Mouse (Mus musculus) lung, embryonic 16.5 days (tissue): Measurements from ENCODE around the gene Degs2. TPM values are rescaled to one million over a fixed set of nuclear protein-coding genes. Genes with fewer than 3 reads are reported as not detected.

ENCODE experiments used
- ATAC-seq: fragments of 200-750 bp; cut with Nextera tagmentation; 2 replicates; pipeline ENCODE4 v1.8.0; 2017; ENCODE audit warnings: low read depth, mild to moderate bottlenecking, moderate library complexity
- H3K27ac ChIP-seq: fragments of 300-500 bp; sonication (generic); 2 replicates; pipeline ENCODE4 v1.5.1; 2014; ENCODE audit warnings: mild to moderate bottlenecking, control low read depth, low read length
- H3K27me3 ChIP-seq: fragments of 300-500 bp; sonication (generic); 2 replicates; pipeline ENCODE4 v1.6.1; 2014; ENCODE audit warnings: low read depth, low read length, mixed read lengths; ENCODE audit not compliant: control insufficient read depth, insufficient read depth
- H3K36me3 ChIP-seq: fragments of 300-500 bp; sonication (generic); 2 replicates; pipeline ENCODE4 v1.6.1; 2014; ENCODE audit warnings: low read length; ENCODE audit not compliant: control insufficient read depth, insufficient read depth
- H3K4me1 ChIP-seq: fragments of 300-500 bp; sonication (generic); replicated peaks from 2 replicates; pipeline ENCODE4 v1.6.1; 2014; ENCODE audit warnings: low read length, mixed read lengths; ENCODE audit not compliant: control insufficient read depth, insufficient read depth
- H3K4me2 ChIP-seq: fragments of 300-500 bp; sonication (generic); 2 replicates; pipeline ENCODE4 v1.6.1; 2014; ENCODE audit warnings: low read depth, low read length, control low read depth
- H3K4me3 ChIP-seq: fragments of 300-500 bp; sonication (generic); 2 replicates; pipeline ENCODE4 v1.5.1; 2014; ENCODE audit warnings: mild to moderate bottlenecking, low read length, control low read depth
- H3K9ac ChIP-seq: fragments of 300-500 bp; sonication (generic); 2 replicates; pipeline ENCODE4 v1.6.1; 2014; ENCODE audit warnings: low read length, control low read depth
- H3K9me3 ChIP-seq: fragments of 300-500 bp; sonication (generic); 2 replicates; pipeline ENCODE4 v1.6.1; 2016; ENCODE audit warnings: low read length; ENCODE audit not compliant: control insufficient read depth
- WGBS: fragments of 180-500 bp; shearing (Covaris S2); extraction: QIAGEN DNeasy Blood & Tissue Kit; methylation state at CpG from one replicate; pipeline ENCODE4 v1.1.7; 2014; 5-methylcytosine and 5-hydroxymethylcytosine counted together
- polyA plus RNA-seq: library from polyadenylated mRNA; unstranded; fragments of >200 nt; fragmentation: Nextera tagmentation; extraction: Ambion mirVana; gene quantifications from 2 replicates; pipeline ENCODE4 v1.2.1, GENCODE M21; 2015

The Degs2 gene
- polyA plus RNA-seq, 1 experiment from 2014 or later: 1.1 TPM

- no peaks in the 10 kb centered on the region for H3K9me3 ChIP-seq
- H3K9ac ChIP-seq: no peak overlapping the region
- H3K4me2 ChIP-seq: no peak overlapping the region
- no peak for ATAC-seq
- H3K4me1 ChIP-seq: no peaks in the 10 kb centered on the region
- H3K27me3 ChIP-seq: no peaks in the 10 kb centered on the region
- H3K27ac ChIP-seq: no peak overlapping the region
- no peak overlapping the region for H3K4me3 ChIP-seq
- peaks cover 16% of the 10 kb centered on the region for H3K36me3 ChIP-seq
Observed at GRCm38 (mm10) chr12:108647784-108648183, 54.3 kb downstream of the Degs2 start.

- Histone ChIP-seq H3K27me3 (no peaks in the 10 kb centered on the region), H3K9ac (no peak overlapping the region), H3K27ac (no peak overlapping the region), H3K36me3 (peaks cover 11% of the 10 kb centered on the region), H3K4me2 (no peak overlapping the region), H3K4me1 (no peaks in the 10 kb centered on the region), H3K4me3 (no peak overlapping the region), H3K9me3 (no peaks in the 10 kb centered on the region)
- 96% methylated on average over 1 of the region's 1 CpGs for WGBS
- no peak for ATAC-seq
Observed at GRCm38 (mm10) chr12:108646234-108646633, 55.9 kb downstream of the Degs2 start.

GRCm38 (mm10) chr12:108642019-108642418, 60.1 kb downstream of the Degs2 start:
- 90% methylated on average over 3 of the region's 3 CpGs for WGBS
- Histone ChIP-seq H3K9ac (no peak overlapping the region), H3K27me3 (no peaks in the 10 kb centered on the region), H3K27ac (no peak overlapping the region), H3K36me3 (no peaks in the 10 kb centered on the region), H3K4me1 (no peaks in the 10 kb centered on the region), H3K4me3 (no peak overlapping the region), H3K4me2 (no peak overlapping the region), H3K9me3 (no peaks in the 10 kb centered on the region)
- ATAC-seq: no peak

GRCm38 (mm10) chr12:108639126-108639525, 63.0 kb downstream of the Degs2 start:
- Histone ChIP-seq H3K4me1 (no peaks in the 10 kb centered on the region), H3K9ac (no peak overlapping the region), H3K9me3 (no peaks in the 10 kb centered on the region), H3K27ac (no peak overlapping the region), H3K4me2 (no peak overlapping the region), H3K36me3 (no peaks in the 10 kb centered on the region), H3K4me3 (no peak overlapping the region), H3K27me3 (no peaks in the 10 kb centered on the region)
- no peak for ATAC-seq
- 76% methylated on average over 3 of the region's 3 CpGs for WGBS

GRCm38 (mm10) chr12:108637440-108637839, 64.7 kb downstream of the Degs2 start:
- Histone ChIP-seq H3K9ac (no peak overlapping the region), H3K4me1 (no peaks in the 10 kb centered on the region), H3K4me2 (no peak overlapping the region), H3K27me3 (no peaks in the 10 kb centered on the region), H3K4me3 (no peak overlapping the region), H3K9me3 (no peaks in the 10 kb centered on the region), H3K27ac (no peak overlapping the region), H3K36me3 (no peaks in the 10 kb centered on the region)
- 45% methylated on average over 5 of the region's 5 CpGs for WGBS
- no peak for ATAC-seq

GRCm38 (mm10) chr12:108635501-108635900, 66.6 kb downstream of the Degs2 start:
- peaks cover 12% of the 10 kb centered on the region for H3K4me1 ChIP-seq

GRCm38 (mm10) chr12:108634031-108634430, 68.1 kb downstream of the Degs2 start:
- H3K4me2 ChIP-seq: no peak overlapping the region
- no peak overlapping the region for H3K9ac ChIP-seq
- H3K9me3 ChIP-seq: no peaks in the 10 kb centered on the region
- H3K27me3 ChIP-seq: no peaks in the 10 kb centered on the region
- WGBS: 93% methylated on average over 1 of the region's 1 CpGs
- no peak overlapping the region for H3K27ac ChIP-seq
- peaks cover 12% of the 10 kb centered on the region for H3K4me1 ChIP-seq
- H3K4me3 ChIP-seq: no peak overlapping the region
- no peaks in the 10 kb centered on the region for H3K36me3 ChIP-seq
- ATAC-seq: no peak

More at GRCm38 (mm10) chr12:108635501-108635900, 66.6 kb downstream of the Degs2 start:
- Histone ChIP-seq H3K4me3 (no peak overlapping the region), H3K36me3 (no peaks in the 10 kb centered on the region), H3K4me2 (no peak overlapping the region), H3K9me3 (no peaks in the 10 kb centered on the region), H3K27ac (no peak overlapping the region), H3K9ac (no peak overlapping the region), H3K27me3 (no peaks in the 10 kb centered on the region)
- 83% methylated on average over 4 of the region's 4 CpGs for WGBS
- no peak for ATAC-seq

- Histone ChIP-seq H3K4me3 (no peak overlapping the region), H3K4me1 (peaks cover 16% of the 10 kb centered on the region), H3K9ac (no peak overlapping the region)
Observed at GRCm38 (mm10) chr12:108632501-108632900, 69.6 kb downstream of the Degs2 start.

GRCm38 (mm10) chr12:108630741-108631688, 71.1 kb downstream of the Degs2 start:
- H3K27ac ChIP-seq: peak overlapping the region; percentile 69
- WGBS: 68% methylated on average over 6 of the region's 6 CpGs
- ATAC-seq: peak; percentile 38; the same call in 1 of the 2 replicates
- H3K27me3 ChIP-seq: no peaks in the 10 kb centered on the region
- no peaks in the 10 kb centered on the region for H3K9me3 ChIP-seq
- no peak overlapping the region for H3K4me2 ChIP-seq
- no peaks in the 10 kb centered on the region for H3K36me3 ChIP-seq
- peaks cover 20% of the 10 kb centered on the region for H3K4me1 ChIP-seq
- H3K9ac ChIP-seq: no peak overlapping the region
- no peak overlapping the region for H3K4me3 ChIP-seq

More at GRCm38 (mm10) chr12:108632501-108632900, 69.6 kb downstream of the Degs2 start:
- Histone ChIP-seq H3K9me3 (no peaks in the 10 kb centered on the region), H3K27ac (no peak overlapping the region), H3K4me2 (no peak overlapping the region), H3K27me3 (no peaks in the 10 kb centered on the region), H3K36me3 (no peaks in the 10 kb centered on the region)
- no peak for ATAC-seq
